8 mouse cellular contexts compared by ENCODE assay signal in genomic region chr13:103779922-103780585, GRCm38 (mm10). TPM values are rescaled to one million over a fixed set of nuclear protein-coding genes. Genes with fewer than 3 reads are reported as not detected.
DNase-seq lines count a peak whose midpoint lies in the region; ATAC-seq and TF ChIP-seq lines count a peak whose summit lies in the region.

No protein-coding gene starts in this region.

- no peak for TF ChIP-seq EP300 in heart, postnatal 0 days (IDR thresholded peaks at IDR 0.05; ENCODE audit: low read depth)
- TF ChIP-seq EP300 in CH12.LX (IDR thresholded peaks at IDR 0.05; ENCODE audit: low read length), result no peak

- no peak overlapping the region for H3K9ac ChIP-seq in heart, postnatal 0 days (replicated peaks; ENCODE audit: low read depth, low read length)
- no peak overlapping the region for H3K9ac ChIP-seq in CH12.LX (ENCODE audit: insufficient read depth, low read depth)
- no peak overlapping the region for H3K9ac ChIP-seq in midbrain, embryonic 14.5 days (replicated peaks; ENCODE audit: low read length)

- H3K27ac ChIP-seq in heart, postnatal 0 days (ENCODE audit: low read depth), result no peak overlapping the region
- no peak overlapping the region for H3K27ac ChIP-seq in CH12.LX (ENCODE audit: insufficient read depth, low read depth)
- no peak overlapping the region for H3K27ac ChIP-seq in midbrain, embryonic 14.5 days (replicated peaks; ENCODE audit: low read depth, low read length)

- ATAC-seq in heart, postnatal 0 days (ENCODE audit: insufficient read depth, low read depth), result no peak
- no peak for ATAC-seq in midbrain, embryonic 14.5 days (ENCODE audit: low FRiP score, low TSS enrichment)
- no peak for ATAC-seq in erythroblast, adult 5-6 weeks (replicated peaks; ENCODE audit: low FRiP score, poor library complexity, severe bottlenecking)

- TF ChIP-seq RAD21 in CH12.LX (IDR thresholded peaks at IDR 0.05; ENCODE audit: low read depth, low read length), result peak; percentile 51

- no peaks in the 10 kb centered on the region for H3K36me3 ChIP-seq in heart, postnatal 0 days (replicated peaks; ENCODE audit: control insufficient read depth, insufficient read depth, low read length)
- H3K36me3 ChIP-seq in CH12.LX (replicated peaks in 1 of 2; ENCODE audit: control insufficient read depth in 1 of 2, insufficient read depth in 1 of 2, low read length in 1 of 2), result no peaks in the 10 kb centered on the region
- no peaks in the 10 kb centered on the region for H3K36me3 ChIP-seq in midbrain, embryonic 14.5 days (ENCODE audit: control insufficient read depth, insufficient read depth, low read length)

- no peak for DNase-seq in heart, postnatal 0 days (ENCODE audit: low spot score)
- no peak for DNase-seq in heart, postnatal 25 days (ENCODE audit: low spot score)
- DNase-seq in CH12.LX (ENCODE audit: extremely low read depth), result peak; percentile 53
- DNase-seq in c-Kit-positive CD71-positive TER-119-negative erythroid progenitor cells, embryonic 14.5 days (ENCODE audit: low read depth), result peak; percentile 21
- peak; percentile 34 to 58 for DNase-seq in heart, postnatal 14 days
- DNase-seq in left cerebral cortex, postnatal 4 days, result peak; percentile 41
- DNase-seq in midbrain, embryonic 14.5 days, result peak; percentile 65

- no peaks in the 10 kb centered on the region for H3K9me3 ChIP-seq in heart, postnatal 0 days (replicated peaks; ENCODE audit: control insufficient read depth, low read length)
- no peaks in the 10 kb centered on the region for H3K9me3 ChIP-seq in CH12.LX (replicated peaks; ENCODE audit: low read length)
- H3K9me3 ChIP-seq in midbrain, embryonic 14.5 days (ENCODE audit: control insufficient read depth, low read length), result no peaks in the 10 kb centered on the region

- WGBS in heart, postnatal 0 days, result 24% methylated on average over 11 of the region's 11 CpGs
- 35% methylated on average over 11 of the region's 11 CpGs for WGBS in midbrain, embryonic 14.5 days

- H3K79me2 ChIP-seq in CH12.LX (replicated peaks; ENCODE audit: control insufficient read depth, extremely low read depth, insufficient read depth, poor library complexity, severe bottlenecking), result no peaks in the 10 kb centered on the region

- no peak overlapping the region for H3K4me2 ChIP-seq in heart, postnatal 0 days (ENCODE audit: low read depth, low read length)
- H3K4me2 ChIP-seq in CH12.LX (ENCODE audit: insufficient read depth, low read depth, poor library complexity, severe bottlenecking), result peak overlapping the region; percentile 35; the same call in 1 of the 2 replicates
- H3K4me2 ChIP-seq in midbrain, embryonic 14.5 days (ENCODE audit: low read length), result no peak overlapping the region

- H3K4me3 ChIP-seq in heart, postnatal 0 days (ENCODE audit: low read depth, low read length), result no peak overlapping the region
- no peak overlapping the region for H3K4me3 ChIP-seq in CH12.LX (replicated peaks in 1 of 3; ENCODE audit: low read depth in 2 of 3, low read length in 2 of 3, poor library complexity in 1 of 3)
- no peak overlapping the region for H3K4me3 ChIP-seq in midbrain, embryonic 14.5 days (replicated peaks; ENCODE audit: low read depth, low read length)

- dilution Hi-C loops in CH12.LX (cut with MboI; ENCODE audit: extremely low pct_ligation_motif_present, extremely low pct_unique_long_range_greater_than_20kb, low sequenced_read_pairs), result no loop called here

- H3K27me3 ChIP-seq in heart, postnatal 0 days (ENCODE audit: control insufficient read depth, insufficient read depth, low read length), result no peaks in the 10 kb centered on the region
- H3K27me3 ChIP-seq in CH12.LX (replicated peaks), result peaks cover 2% of the 10 kb centered on the region
- no peaks in the 10 kb centered on the region for H3K27me3 ChIP-seq in midbrain, embryonic 14.5 days (ENCODE audit: control insufficient read depth, insufficient read depth, low read length)

- peak; percentile 43 for TF ChIP-seq CTCF in heart, postnatal 0 days (IDR thresholded peaks at IDR 0.05; ENCODE audit: low read depth)
- TF ChIP-seq CTCF in CH12.LX (conservative IDR thresholded peaks at IDR 0.05 in 1 of 2, IDR thresholded peaks at IDR 0.05 in 1 of 2; ENCODE audit: low read depth in 2 of 2, low read length in 2 of 2), result peak; percentile 61 to 62; a peak in 3 of 4 replicates

- no peaks in the 10 kb centered on the region for H3K4me1 ChIP-seq in heart, postnatal 0 days (ENCODE audit: control insufficient read depth, insufficient read depth)
- peaks cover 0 to 3% of the 10 kb centered on the region in 2 experiments; a peak in 2 of 4 replicates for H3K4me1 ChIP-seq in CH12.LX (ENCODE audit: control insufficient read depth in 1 of 2, insufficient read depth in 2 of 2)
- no peaks in the 10 kb centered on the region for H3K4me1 ChIP-seq in midbrain, embryonic 14.5 days (ENCODE audit: control insufficient read depth, insufficient read depth, low read length)

- no peak for TF ChIP-seq POLR2A in CH12.LX (IDR thresholded peaks at IDR 0.05; ENCODE audit: low read depth, low read length)

- intact Hi-C loops in heart, postnatal 25 days (cut with DNase I), result loop anchor here (1.0 kb wide), 1 partner anchor 77 kb away; no protein-coding TSS in a partner anchor
- intact Hi-C loops in heart, postnatal 14 days (cut with DNase I), result no loop called here
- intact Hi-C loops in left cerebral cortex, postnatal 4 days (cut with DNase I), result loop anchor here (10.0 kb wide), 1 partner anchor 265 kb away; no protein-coding TSS in a partner anchor

- in situ Hi-C loops in CH12.LX (cut with MboI; ENCODE audit: low pct_ligation_motif_present, low pct_unique_long_range_greater_than_20kb, low sequenced_read_pairs), result no loop called here

TF ChIP-seq in CH12.LX, 34 proteins besides CTCF, POLR2A, EP300 and RAD21:
- TF ChIP-seq SMC3 (IDR thresholded peaks at IDR 0.05; ENCODE audit: low read depth, low read length) (peak; percentile 36), ELF1 (IDR thresholded peaks at IDR 0.05; ENCODE audit: low read depth, low read length) (no peak)

RNA-seq across cellular contexts. Expression of gene Srek1, which starts 5.6 kb away (rescaled TPM):
- total RNA-seq in heart, postnatal 0 days (2014; rRNA removed; ENCODE audit: low replicate concordance), result 24.4 and 25.5 TPM in 2 replicates
- polyA plus RNA-seq in heart, postnatal 0 days (2015; fragmentation: Nextera tagmentation; extraction: Ambion mirVana), result 28.0 and 34.8 TPM in 2 replicates
- 10 to 100 TPM; 20.5 to 22.8 TPM for total RNA-seq in heart, postnatal 25 days (2021)
- total RNA-seq in CH12.LX (2012; rRNA removed), result 45.6 and 46.9 TPM in 2 replicates
- 38.9 and 48.4 TPM in 2 replicates for total RNA-seq in CH12.LX (2014; rRNA removed)
- 93.3 and 105 TPM in 2 replicates for polyA plus RNA-seq in CH12.LX (2012; ENCODE audit: insufficient read length, low read depth)
- 10 to 100 TPM; 29.7 to 31.0 TPM for total RNA-seq in heart, postnatal 14 days (2021)
- total RNA-seq in left cerebral cortex, postnatal 4 days (2021), result 10 to 100 TPM; 89.1 to 93.2 TPM
- polyA plus RNA-seq in midbrain, embryonic 14.5 days (2014; fragmentation: Nextera tagmentation; extraction: Ambion mirVana), result 85.6 and 89.9 TPM in 2 replicates
- 9.2 and 10.0 TPM in 2 replicates for total RNA-seq in erythroblast, adult 5-6 weeks (2015; ENCODE audit: low replicate concordance)
- 23.1 and 50.1 TPM in 2 replicates for total RNA-seq in erythroblast, adult 5-6 weeks (2017; ENCODE audit: low replicate concordance)

Comparison
In these comparisons a context has a peak if more than half of its experiments do, and no peak if none do; other contexts are left out.
1. DNase-seq: peak in CH12.LX (single experiment), c-Kit-positive CD71-positive TER-119-negative erythroid progenitor cells, embryonic 14.5 days (single experiment), heart, postnatal 14 days (2 of 2), left cerebral cortex, postnatal 4 days (single experiment) and midbrain, embryonic 14.5 days (single experiment); none in heart, postnatal 0 days (single experiment) and heart, postnatal 25 days (single experiment).